Mouse (Mus musculus) ovary, adult 18-20 months (tissue): ENCODE data around the gene Rtn4rl1.

Experiments
- DNase-seq: peaks from one replicate; pipeline ENCODE4 v3.0.0; 2022; ENCODE audit warnings: low spot score, mixed read lengths

Gene Rtn4rl1

GRCm38 (mm10) chr11:75297631-75298030, 104.0 kb downstream of the Rtn4rl1 start:
- DNase-seq = no peak

- no peak for DNase-seq
Observed at GRCm38 (mm10) chr11:75298491-75298890, 104.9 kb downstream of the Rtn4rl1 start.

GRCm38 (mm10) chr11:75299786-75300185, 106.2 kb downstream of the Rtn4rl1 start:
- DNase-seq = no peak

GRCm38 (mm10) chr11:75300954-75301353, 107.4 kb downstream of the Rtn4rl1 start:
- no peak for DNase-seq

GRCm38 (mm10) chr11:75304797-75305196, 111.2 kb downstream of the Rtn4rl1 start:
- DNase-seq = peak; percentile 33

- DNase-seq = no peak
Observed at GRCm38 (mm10) chr11:75308650-75309049, 115.1 kb downstream of the Rtn4rl1 start.

- DNase-seq = no peak
Observed at GRCm38 (mm10) chr11:75310813-75311212, 117.2 kb downstream of the Rtn4rl1 start.

GRCm38 (mm10) chr11:75311751-75312150, 118.2 kb downstream of the Rtn4rl1 start:
- DNase-seq = no peak

- no peak for DNase-seq
Observed at GRCm38 (mm10) chr11:75313834-75314233, 120.3 kb downstream of the Rtn4rl1 start.
